Mouse (Mus musculus) megakaryocyte, embryonic 14.5 days (primary cell): Measurements from ENCODE around the gene Polk.

ENCODE experiments used
- FLI1 ChIP-seq: IDR thresholded peaks from 2 replicates; pipeline ENCODE4 v1.6.1; 2012; ENCODE audit warnings: low read length, inconsistent platforms, mixed read lengths
- GATA1 ChIP-seq: IDR thresholded peaks from 3 replicates; pipeline ENCODE4 v1.6.1; 2012; ENCODE audit warnings: mixed read lengths, low read length, inconsistent platforms, borderline replicate concordance

GRCm38 (mm10) chr13:96511893-96512292, 30.5 kb downstream of the Polk start:
- TF ChIP-seq GATA1, result no peak
- TF ChIP-seq FLI1, result no peak
